Mouse (Mus musculus) MEL (cell line): Measurements from ENCODE around the gene Ltbp3.

ENCODE experiments used
- CTCF ChIP-seq, 3 experiments: IDR thresholded peaks in 2 of 3; conservative IDR thresholded peaks in 1 of 3; 2 replicates each; pipeline ENCODE4 v1.5.1; 2011 to 2012; ENCODE audit warnings: low read length in 3 of 3, low read depth in 2 of 3, mild to moderate bottlenecking in 2 of 3, improper control_type of control experiment in 1 of 3, inconsistent platforms in 1 of 3, mixed read lengths in 1 of 3, moderate library complexity in 1 of 3; ENCODE audit not compliant: control insufficient read depth in 1 of 3, insufficient read depth in 1 of 3, poor library complexity in 1 of 3, severe bottlenecking in 1 of 3
- ELF1 ChIP-seq: IDR thresholded peaks from 2 replicates; pipeline ENCODE4 v1.6.1; 2014; ENCODE audit warnings: low read depth, mild to moderate bottlenecking, inconsistent platforms, low read length, improper control_type of control experiment, moderate library complexity
- EP300 ChIP-seq, 2 experiments: IDR thresholded peaks; 2 replicates each; pipeline ENCODE4 v1.6.1; 2011; ENCODE audit warnings: improper control_type of control experiment in 2 of 2, low read length in 2 of 2, low read depth in 1 of 2, mild to moderate bottlenecking in 1 of 2
- GATA1 ChIP-seq: IDR thresholded peaks from 2 replicates; pipeline ENCODE4 v1.6.1; 2011; ENCODE audit warnings: low read depth, low read length, improper control_type of control experiment
- KAT2A ChIP-seq: conservative IDR thresholded peaks from 2 replicates; pipeline ENCODE4 v1.6.1; 2012; ENCODE audit warnings: low read depth, low read length, improper control_type of control experiment, inconsistent platforms
- MAFK ChIP-seq: IDR thresholded peaks from 2 replicates; pipeline ENCODE4 v1.6.1; 2011; ENCODE audit warnings: low read depth, mild to moderate bottlenecking, low read length, improper control_type of control experiment, borderline replicate concordance
- POLR2A ChIP-seq, 2 experiments: IDR thresholded peaks; 2 replicates each; pipeline ENCODE4 v1.6.1; 2011 to 2012; ENCODE audit warnings: low read length in 2 of 2, mild to moderate bottlenecking in 2 of 2, control low read depth in 1 of 2, improper control_type of control experiment in 1 of 2, low read depth in 1 of 2, moderate library complexity in 1 of 2; ENCODE audit not compliant: control insufficient read depth in 1 of 2, insufficient read depth in 1 of 2, poor library complexity in 1 of 2
- RCOR1 ChIP-seq: IDR thresholded peaks from 2 replicates; pipeline ENCODE4 v1.6.1; 2012; ENCODE audit warnings: low read depth, mild to moderate bottlenecking, inconsistent platforms, low read length, improper control_type of control experiment

GRCm38 (mm10) chr19:5799566-5800349 is 59.1 kb downstream of the Ltbp3 start:
- TF ChIP-seq MAFK = no peak
- no peak for TF ChIP-seq KAT2A
- TF ChIP-seq ELF1 = no peak
- peak in 1 of 2 experiments; percentile 32; a peak in 3 of 4 replicates for TF ChIP-seq POLR2A (IDR thresholded peaks at IDR 0.05; ENCODE audit: control insufficient read depth in 1 of 2, insufficient read depth in 1 of 2, low read depth in 1 of 2, low read length in 2 of 2, poor library complexity in 1 of 2)
- TF ChIP-seq CTCF (IDR thresholded peaks at IDR 0.05 in 2 of 3, conservative IDR thresholded peaks at IDR 0.05 in 1 of 3; ENCODE audit: control insufficient read depth in 1 of 3, insufficient read depth in 1 of 3, low read depth in 2 of 3, low read length in 3 of 3, poor library complexity in 1 of 3, severe bottlenecking in 1 of 3) = no peak
- no peak for TF ChIP-seq GATA1
- no peak for TF ChIP-seq EP300 (IDR thresholded peaks at IDR 0.05; ENCODE audit: low read depth in 1 of 2, low read length in 2 of 2)
- TF ChIP-seq RCOR1 = peak; percentile 6; the same call in 1 of the 2 replicates
